Mouse (Mus musculus): Measurements from ENCODE around the gene Cdc14a. TPM values are rescaled to one million over a fixed set of nuclear protein-coding genes. Genes with fewer than 3 reads are reported as not detected.
"Not testable (repeated sequence)": the region's sequence is repeated elsewhere in the genome, so short reads cannot be mapped to it uniquely, and the experiment has no call there.

The Cdc14a gene
- polyA plus RNA-seq, 1 experiment from 2014 or later, result 17.6 TPM

GRCm38 (mm10) chr3:116357180-116357579 is 66.7 kb downstream of the Cdc14a start:
- 90% methylated on average over 4 of the region's 4 CpGs for WGBS
- no peak overlapping the region for H3K4me3 ChIP-seq
- no peak for DNase-seq (ENCODE audit: low spot score)
- H3K27me3 ChIP-seq (replicated peaks; ENCODE audit: low read depth, poor library complexity, severe bottlenecking), result no peaks in the 10 kb centered on the region
- H3K36me3 ChIP-seq (replicated peaks), result peaks cover 35% of the 10 kb centered on the region
- no peak overlapping the region for H3K27ac ChIP-seq (replicated peaks)
- H3K4me1 ChIP-seq, result no peaks in the 10 kb centered on the region; the same call in 1 of the 2 replicates
- no peaks in the 10 kb centered on the region for H3K9me3 ChIP-seq

DNA sequence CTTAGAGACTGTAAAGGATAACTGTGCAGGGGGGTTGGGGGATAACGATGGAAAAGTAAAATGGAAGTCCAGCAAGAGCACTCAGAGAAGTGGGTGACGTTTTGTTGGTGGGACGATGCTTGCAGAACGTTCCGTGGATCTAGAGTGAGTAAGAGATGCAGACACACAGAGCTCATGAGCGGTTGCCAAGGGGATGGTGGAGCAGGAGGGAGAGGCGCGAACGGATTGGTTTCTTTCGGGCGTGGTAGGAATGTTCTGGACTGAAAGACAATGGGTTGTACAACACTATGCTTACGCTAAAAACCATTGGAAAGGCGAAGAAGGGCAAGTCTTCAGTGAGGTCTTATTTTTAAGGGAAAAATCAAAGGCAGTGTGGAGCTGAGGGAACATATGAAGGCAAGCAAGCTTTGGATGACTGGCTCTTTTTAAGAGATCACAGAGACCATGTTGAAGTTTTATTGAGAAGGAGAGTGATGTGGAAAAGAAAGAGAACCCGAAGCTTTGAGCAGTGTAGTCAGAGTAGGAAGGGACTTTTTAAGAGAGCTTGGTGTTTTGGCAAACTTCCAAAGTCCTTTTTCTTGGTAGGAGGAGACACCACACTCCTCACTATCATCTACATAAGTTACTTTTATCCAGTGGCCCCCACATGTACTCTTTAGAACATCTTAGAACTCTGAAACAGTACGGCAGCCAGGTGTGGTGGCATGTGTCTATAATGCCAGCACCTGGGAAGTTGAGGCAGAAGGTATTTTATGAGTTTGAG is 68.6 kb downstream of the Cdc14a start:
- WGBS, result 94% methylated on average over 15 of the region's 15 CpGs

GRCm38 (mm10) chr3:116352486-116352885 is 71.3 kb downstream of the Cdc14a start:
- H3K27ac ChIP-seq (replicated peaks), result no peak overlapping the region
- no peaks in the 10 kb centered on the region for H3K27me3 ChIP-seq (replicated peaks; ENCODE audit: low read depth, poor library complexity, severe bottlenecking)
- no peaks in the 10 kb centered on the region for H3K9me3 ChIP-seq
- 87% methylated on average over 6 of the region's 6 CpGs for WGBS
- H3K4me1 ChIP-seq, result no peaks in the 10 kb centered on the region
- no peak overlapping the region for H3K4me3 ChIP-seq
- DNase-seq (ENCODE audit: low spot score), result no peak
- H3K36me3 ChIP-seq (replicated peaks), result peaks cover 23% of the 10 kb centered on the region

More for the DNA sequence above, 68.6 kb downstream of the Cdc14a start:
- H3K27ac ChIP-seq (replicated peaks), result no peak overlapping the region
- no peak overlapping the region for H3K4me3 ChIP-seq
- DNase-seq (ENCODE audit: low spot score), result no peak
- H3K36me3 ChIP-seq (replicated peaks), result peaks cover 32% of the 10 kb centered on the region
- H3K27me3 ChIP-seq (replicated peaks; ENCODE audit: low read depth, poor library complexity, severe bottlenecking), result no peaks in the 10 kb centered on the region
- H3K9me3 ChIP-seq, result no peaks in the 10 kb centered on the region
- no peaks in the 10 kb centered on the region for H3K4me1 ChIP-seq

GRCm38 (mm10) chr3:116350389-116350967 is 73.4 kb downstream of the Cdc14a start:
- H3K4me3 ChIP-seq, result no peak overlapping the region
- DNase-seq (ENCODE audit: low spot score), result no peak
- H3K36me3 ChIP-seq (replicated peaks), result peaks cover 41% of the 10 kb centered on the region
- no peak overlapping the region for H3K27ac ChIP-seq (replicated peaks)
- 90% methylated on average over 6 of the region's 6 CpGs for WGBS
- no peaks in the 10 kb centered on the region for H3K9me3 ChIP-seq
- no peaks in the 10 kb centered on the region for H3K4me1 ChIP-seq
- no peaks in the 10 kb centered on the region for H3K27me3 ChIP-seq (replicated peaks; ENCODE audit: low read depth, poor library complexity, severe bottlenecking)

GRCm38 (mm10) chr3:116347571-116347970 is 76.3 kb downstream of the Cdc14a start:
- DNase-seq (ENCODE audit: low spot score); H3K4me3 ChIP-seq; H3K27me3 ChIP-seq (replicated peaks; ENCODE audit: low read depth, poor library complexity, severe bottlenecking); H3K4me1 ChIP-seq; H3K27ac ChIP-seq (replicated peaks); H3K9me3 ChIP-seq: not testable (repeated sequence)
- peaks cover 57% of the 10 kb centered on the region for H3K36me3 ChIP-seq (replicated peaks)
- 97% methylated on average over 29 of the region's 29 CpGs for WGBS

GRCm38 (mm10) chr3:116345245-116345644 is 78.6 kb downstream of the Cdc14a start:
- Histone ChIP-seq H3K36me3 (replicated peaks) (peaks cover 55% of the 10 kb centered on the region), H3K27ac (replicated peaks) (no peak overlapping the region), H3K27me3 (replicated peaks; ENCODE audit: low read depth, poor library complexity, severe bottlenecking) (no peaks in the 10 kb centered on the region), H3K9me3 (no peaks in the 10 kb centered on the region), H3K4me3 (no peak overlapping the region), H3K4me1 (no peaks in the 10 kb centered on the region)
- no peak for DNase-seq (ENCODE audit: low spot score)
- 87% methylated on average over 11 of the region's 11 CpGs for WGBS

DNA sequence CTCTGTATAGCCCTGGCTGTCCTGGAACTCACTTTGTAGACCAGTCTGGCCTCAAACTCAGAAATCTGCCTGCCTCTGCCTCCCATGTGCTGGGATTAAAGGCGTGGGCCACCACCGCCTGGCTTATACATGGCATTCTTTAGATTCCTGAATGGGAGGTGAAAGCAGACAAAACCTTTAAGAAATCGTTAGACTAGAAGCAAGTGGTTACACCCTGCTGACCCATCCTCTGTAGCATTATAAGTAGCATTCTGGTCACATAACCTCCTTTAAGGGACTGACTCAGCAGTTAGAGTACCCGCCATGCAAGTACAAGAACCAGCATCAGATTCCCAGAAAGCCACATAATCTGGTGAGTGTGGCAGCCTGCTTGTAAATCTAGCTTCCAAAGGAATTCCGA is 81.6 kb downstream of the Cdc14a start:
- 92% methylated on average over 5 of the region's 5 CpGs for WGBS
- H3K36me3 ChIP-seq (replicated peaks), result peaks cover 58% of the 10 kb centered on the region

DNA sequence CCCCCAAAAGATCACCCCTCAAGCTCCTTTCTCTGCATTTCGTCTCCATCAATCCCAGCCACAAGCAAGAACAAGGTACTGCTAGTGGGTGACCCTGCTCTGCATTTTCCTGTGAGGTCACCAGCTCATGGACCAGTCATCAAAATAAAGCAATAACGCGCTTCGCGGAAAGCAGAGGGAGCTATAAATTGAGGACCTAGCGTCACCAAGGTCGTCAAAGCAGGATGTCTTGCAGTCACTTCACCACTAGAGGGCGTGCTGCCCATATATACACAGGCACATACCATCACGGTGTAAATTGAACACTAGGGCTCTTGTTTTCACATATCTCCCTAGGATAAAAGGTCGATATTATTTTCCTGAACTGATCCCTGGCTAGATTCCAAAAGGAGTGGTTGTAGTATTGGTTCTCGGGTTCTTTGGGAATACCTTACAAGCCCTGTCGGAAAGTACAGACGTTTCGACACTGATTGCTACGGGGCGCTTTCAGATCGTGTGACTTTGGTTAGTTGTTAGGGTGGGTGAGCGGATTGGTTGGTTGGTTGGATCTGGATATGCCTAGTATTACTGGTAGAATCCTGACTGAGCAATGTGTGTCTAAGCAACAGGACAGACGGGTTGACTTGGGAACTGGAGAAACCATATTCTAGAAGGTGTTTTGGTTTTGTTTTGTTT is 82.7 kb downstream of the Cdc14a start:
- WGBS, result 55% methylated on average over 19 of the region's 19 CpGs
- Histone ChIP-seq H3K4me3 (no peak overlapping the region), H3K4me1 (no peaks in the 10 kb centered on the region; the same call in 1 of the 2 replicates), H3K27ac (replicated peaks) (no peak overlapping the region), H3K36me3 (replicated peaks) (peaks cover 55% of the 10 kb centered on the region), H3K27me3 (replicated peaks; ENCODE audit: low read depth, poor library complexity, severe bottlenecking) (no peaks in the 10 kb centered on the region), H3K9me3 (no peaks in the 10 kb centered on the region)
- DNase-seq (ENCODE audit: low spot score), result peak; percentile 66

More for the DNA sequence above, 81.6 kb downstream of the Cdc14a start:
- H3K27ac ChIP-seq (replicated peaks), result no peak overlapping the region
- H3K9me3 ChIP-seq, result no peaks in the 10 kb centered on the region
- H3K27me3 ChIP-seq (replicated peaks; ENCODE audit: low read depth, poor library complexity, severe bottlenecking), result no peaks in the 10 kb centered on the region
- no peaks in the 10 kb centered on the region; the same call in 1 of the 2 replicates for H3K4me1 ChIP-seq
- no peak for DNase-seq (ENCODE audit: low spot score)
- no peak overlapping the region for H3K4me3 ChIP-seq

DNA sequence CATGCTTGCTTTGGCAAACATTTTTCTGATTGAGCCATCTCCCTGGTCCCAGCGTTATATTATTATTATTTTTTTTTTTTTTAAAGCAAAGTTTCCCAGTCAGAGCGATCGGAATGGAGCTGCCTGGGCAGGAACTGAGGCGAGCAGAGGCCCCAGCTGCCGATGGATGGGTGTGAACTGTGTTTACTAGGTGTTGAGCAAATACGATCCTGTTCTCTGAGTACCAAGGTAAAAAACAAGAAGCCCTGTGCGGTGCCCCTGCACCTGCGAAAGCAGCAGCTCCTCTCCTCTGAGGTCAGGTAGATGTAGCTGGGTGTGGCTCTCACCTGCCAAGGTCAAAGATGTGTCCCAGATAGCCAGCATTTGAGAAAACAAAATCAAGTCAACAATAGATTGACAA is 83.6 kb downstream of the Cdc14a start:
- no peak for DNase-seq (ENCODE audit: low spot score)
- WGBS, result 95% methylated on average over 8 of the region's 8 CpGs
- Histone ChIP-seq H3K36me3 (replicated peaks) (peaks cover 47% of the 10 kb centered on the region), H3K4me1 (no peaks in the 10 kb centered on the region; the same call in 1 of the 2 replicates), H3K4me3 (no peak overlapping the region), H3K9me3 (no peaks in the 10 kb centered on the region), H3K27me3 (replicated peaks; ENCODE audit: low read depth, poor library complexity, severe bottlenecking) (no peaks in the 10 kb centered on the region), H3K27ac (replicated peaks) (no peak overlapping the region)

GRCm38 (mm10) chr3:116338616-116339015 is 85.2 kb downstream of the Cdc14a start:
- no peaks in the 10 kb centered on the region for H3K9me3 ChIP-seq
- WGBS, result 76% methylated on average over 6 of the region's 6 CpGs
- DNase-seq (ENCODE audit: low spot score), result no peak
- H3K4me1 ChIP-seq, result no peaks in the 10 kb centered on the region; the same call in 1 of the 2 replicates
- no peaks in the 10 kb centered on the region for H3K27me3 ChIP-seq (replicated peaks; ENCODE audit: low read depth, poor library complexity, severe bottlenecking)
- H3K27ac ChIP-seq (replicated peaks), result no peak overlapping the region
- peaks cover 35% of the 10 kb centered on the region for H3K36me3 ChIP-seq (replicated peaks)
- no peak overlapping the region for H3K4me3 ChIP-seq

DNA sequence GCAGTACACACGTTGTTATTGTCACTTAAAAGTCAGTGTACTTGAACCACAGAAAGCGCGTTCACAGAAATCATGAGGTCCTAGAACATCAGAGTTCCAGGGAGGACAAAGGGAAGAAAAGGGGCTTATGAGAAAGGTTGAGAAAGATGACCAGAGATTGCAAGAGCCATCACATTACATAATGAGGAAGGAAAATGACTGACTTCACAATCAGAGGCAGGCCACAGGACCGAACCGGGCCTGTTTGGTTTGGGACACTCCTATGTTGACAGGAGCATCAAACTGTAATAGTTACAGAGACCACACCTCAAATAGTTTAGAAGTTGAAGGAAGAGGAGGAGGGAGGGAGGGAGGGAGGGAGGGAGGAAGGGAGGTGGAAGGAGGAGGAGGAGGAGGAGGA is 86.0 kb downstream of the Cdc14a start:
- Histone ChIP-seq H3K27me3 (replicated peaks; ENCODE audit: low read depth, poor library complexity, severe bottlenecking) (no peaks in the 10 kb centered on the region), H3K9me3 (no peaks in the 10 kb centered on the region), H3K36me3 (replicated peaks) (peaks cover 27% of the 10 kb centered on the region), H3K4me3 (no peak overlapping the region), H3K27ac (replicated peaks) (no peak overlapping the region), H3K4me1 (no peaks in the 10 kb centered on the region; the same call in 1 of the 2 replicates)
- no peak for DNase-seq (ENCODE audit: low spot score)
- 92% methylated on average over 5 of the region's 5 CpGs for WGBS

DNA sequence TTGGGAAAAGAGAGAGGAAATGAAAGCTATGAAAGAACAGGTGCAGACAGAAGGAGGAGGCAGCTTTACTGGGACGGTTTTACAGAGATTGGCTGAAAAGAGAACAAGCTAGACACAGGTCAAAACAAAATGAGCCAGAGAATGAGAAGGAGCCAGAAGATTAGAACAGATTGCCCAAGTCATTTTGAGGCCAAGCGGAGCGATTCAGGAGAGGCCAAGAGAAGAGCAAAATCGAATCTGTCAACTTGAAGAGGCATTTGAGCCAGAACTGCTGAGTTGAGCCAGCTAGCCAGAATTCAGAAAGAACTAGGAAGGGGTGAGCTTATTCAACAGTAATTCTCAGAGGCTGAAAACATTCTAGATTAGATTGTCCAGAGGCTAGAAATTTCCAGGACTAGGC is 88.8 kb downstream of the Cdc14a start:
- 83% methylated on average over 4 of the region's 4 CpGs for WGBS

More for the DNA sequence above, 88.8 kb downstream of the Cdc14a start:
- Histone ChIP-seq H3K4me3 (no peak overlapping the region), H3K27me3 (replicated peaks; ENCODE audit: low read depth, poor library complexity, severe bottlenecking) (no peaks in the 10 kb centered on the region), H3K36me3 (replicated peaks) (peaks cover 24% of the 10 kb centered on the region), H3K9me3 (no peaks in the 10 kb centered on the region), H3K27ac (replicated peaks) (no peak overlapping the region), H3K4me1 (no peaks in the 10 kb centered on the region; the same call in 1 of the 2 replicates)
- no peak for DNase-seq (ENCODE audit: low spot score)

All from embryonic facial prominence, embryonic 10.5 days (tissue).